Mouse (Mus musculus) liver, embryonic 11.5 days (tissue): ENCODE data around the gene Tmem138. TPM values are rescaled to one million over a fixed set of nuclear protein-coding genes. Genes with fewer than 3 reads are reported as not detected.

Experiments
- ATAC-seq: fragments of 200-750 bp; cut with Nextera tagmentation; replicated peaks from 2 replicates; pipeline ENCODE4 v1.8.0; 2017; ENCODE audit warnings: moderate number of reproducible peaks, mild to moderate bottlenecking, moderate TSS enrichment, moderate library complexity; ENCODE audit not compliant: low FRiP score
- DNase-seq: peaks from one replicate; pipeline ENCODE4 v3.0.0-alpha.2; 2017; ENCODE audit warnings: low spot score
- H3K27ac ChIP-seq: fragments of 300-500 bp; sonication (generic); 2 replicates; pipeline ENCODE4 v1.5.1; 2014; ENCODE audit warnings: mild to moderate bottlenecking, low read depth, low read length, control low read depth
- H3K27me3 ChIP-seq: fragments of 300-500 bp; sonication (generic); replicated peaks from 2 replicates; pipeline ENCODE4 v1.6.1; 2014; ENCODE audit warnings: low read length, mixed read lengths; ENCODE audit not compliant: control insufficient read depth, insufficient read depth
- H3K36me3 ChIP-seq: fragments of 300-500 bp; sonication (generic); 2 replicates; pipeline ENCODE4 v1.6.1; 2014; ENCODE audit warnings: mild to moderate bottlenecking, low read length, moderate library complexity, mixed read lengths; ENCODE audit not compliant: control insufficient read depth, insufficient read depth
- H3K4me1 ChIP-seq: fragments of 300-500 bp; sonication (generic); replicated peaks from 2 replicates; pipeline ENCODE4 v1.6.1; 2014; ENCODE audit warnings: low read length, mixed read lengths; ENCODE audit not compliant: control insufficient read depth, insufficient read depth
- H3K4me2 ChIP-seq: fragments of 300-500 bp; sonication (generic); 2 replicates; pipeline ENCODE4 v1.6.1; 2014; ENCODE audit warnings: mild to moderate bottlenecking, control low read depth, moderate library complexity
- H3K4me3 ChIP-seq: fragments of 300-500 bp; sonication (generic); 2 replicates; pipeline ENCODE4 v1.5.1; 2014; ENCODE audit warnings: low read depth, low read length, control low read depth
- H3K9ac ChIP-seq: fragments of 300-500 bp; sonication (generic); 2 replicates; pipeline ENCODE4 v1.6.1; 2014; ENCODE audit warnings: low read depth, low read length, control low read depth
- H3K9me3 ChIP-seq: fragments of 300-500 bp; sonication (generic); 2 replicates; pipeline ENCODE4 v1.6.1; 2016; ENCODE audit warnings: low read length, inconsistent platforms, mixed read lengths; ENCODE audit not compliant: control insufficient read depth
- WGBS: fragments of 180-500 bp; shearing (Covaris S2); extraction: QIAGEN DNeasy Blood & Tissue Kit; methylation state at CpG from one replicate; pipeline ENCODE4 v1.1.7; 2014; 5-methylcytosine and 5-hydroxymethylcytosine counted together
- polyA plus RNA-seq: library from polyadenylated mRNA; unstranded; fragments of >200 nt; fragmentation: Nextera tagmentation; extraction: Ambion mirVana; gene quantifications from 2 replicates; pipeline ENCODE4 v1.2.1, GENCODE M21; 2014

The Tmem138 gene
- polyA plus RNA-seq, 1 experiment from 2014 or later, result 33.3 TPM

- no peaks in the 10 kb centered on the region for H3K27me3 ChIP-seq
- H3K27ac ChIP-seq, result no peak overlapping the region
- H3K4me3 ChIP-seq, result no peak overlapping the region
- DNase-seq (no peak), ATAC-seq (no peak)
- no peaks in the 10 kb centered on the region for H3K4me1 ChIP-seq
- no peak overlapping the region for H3K9ac ChIP-seq
- H3K36me3 ChIP-seq, result no peaks in the 10 kb centered on the region; the same call in none of the 2 replicates
- no peaks in the 10 kb centered on the region for H3K9me3 ChIP-seq
- no peak overlapping the region for H3K4me2 ChIP-seq
- WGBS, result 79% methylated on average over 7 of the region's 7 CpGs
Measured at GRCm38 (mm10) chr19:10583550-10584146, 6.5 kb upstream of the Tmem138 start.

GRCm38 (mm10) chr19:10581984-10582383, 4.8 kb upstream of the Tmem138 start:
- no peaks in the 10 kb centered on the region for H3K27me3 ChIP-seq
- H3K4me2 ChIP-seq, result no peak overlapping the region
- 83% methylated on average over 6 of the region's 6 CpGs for WGBS
- H3K36me3 ChIP-seq, result no peaks in the 10 kb centered on the region; the same call in none of the 2 replicates
- no peak overlapping the region for H3K9ac ChIP-seq
- H3K9me3 ChIP-seq, result no peaks in the 10 kb centered on the region
- no peak overlapping the region for H3K27ac ChIP-seq
- no peak for ATAC-seq
- no peak for DNase-seq
- H3K4me1 ChIP-seq, result no peaks in the 10 kb centered on the region; the same call in 1 of the 2 replicates
- H3K4me3 ChIP-seq, result no peak overlapping the region

- no peak overlapping the region for H3K9ac ChIP-seq
- no peak overlapping the region for H3K4me2 ChIP-seq
- ATAC-seq (no peak), DNase-seq (no peak)
- 62% methylated on average over 3 of the region's 3 CpGs for WGBS
- H3K9me3 ChIP-seq, result no peaks in the 10 kb centered on the region
- no peaks in the 10 kb centered on the region; the same call in 1 of the 2 replicates for H3K36me3 ChIP-seq
- no peak overlapping the region for H3K27ac ChIP-seq
- H3K4me3 ChIP-seq, result no peak overlapping the region
- H3K27me3 ChIP-seq, result no peaks in the 10 kb centered on the region
- peaks cover 2% of the 10 kb centered on the region; the same call in 1 of the 2 replicates for H3K4me1 ChIP-seq
Measured at GRCm38 (mm10) chr19:10580761-10581160, 3.6 kb upstream of the Tmem138 start.

- no peak overlapping the region for H3K27ac ChIP-seq
- peaks cover 1% of the 10 kb centered on the region; the same call in 1 of the 2 replicates for H3K36me3 ChIP-seq
- no peaks in the 10 kb centered on the region for H3K27me3 ChIP-seq
- ATAC-seq (no peak), DNase-seq (no peak)
- no peak overlapping the region for H3K4me3 ChIP-seq
- WGBS, result 69% methylated on average over 3 of the region's 3 CpGs
- H3K9me3 ChIP-seq, result no peaks in the 10 kb centered on the region
- H3K4me1 ChIP-seq, result peaks cover 4% of the 10 kb centered on the region; the same call in 1 of the 2 replicates
- H3K9ac ChIP-seq, result no peak overlapping the region
- H3K4me2 ChIP-seq, result no peak overlapping the region
Measured at GRCm38 (mm10) chr19:10580102-10580501, 2.9 kb upstream of the Tmem138 start.

GRCm38 (mm10) chr19:10569627-10570026, 7.5 kb downstream of the Tmem138 start:
- H3K36me3 ChIP-seq, result peaks cover 23% of the 10 kb centered on the region

GRCm38 (mm10) chr19:10565217-10565616, 11.9 kb downstream of the Tmem138 start:
- no peak overlapping the region for H3K27ac ChIP-seq
- no peaks in the 10 kb centered on the region for H3K9me3 ChIP-seq
- H3K4me3 ChIP-seq, result no peak overlapping the region
- no peak overlapping the region for H3K9ac ChIP-seq
- H3K27me3 ChIP-seq, result no peaks in the 10 kb centered on the region
- H3K4me2 ChIP-seq, result no peak overlapping the region
- ATAC-seq (no peak), DNase-seq (no peak)
- 69% methylated on average over 4 of the region's 4 CpGs for WGBS
- H3K36me3 ChIP-seq, result peaks cover 5% of the 10 kb centered on the region
- peaks cover 5% of the 10 kb centered on the region; the same call in 1 of the 2 replicates for H3K4me1 ChIP-seq

More at GRCm38 (mm10) chr19:10569627-10570026, 7.5 kb downstream of the Tmem138 start:
- 0 out of 2 replicates have a peak, but pooled peaks cover 3% of the 10 kb centered on the region for H3K4me1 ChIP-seq
- no peak overlapping the region for H3K27ac ChIP-seq
- WGBS, result 83% methylated on average over 6 of the region's 6 CpGs
- no peak overlapping the region for H3K4me2 ChIP-seq
- no peak for DNase-seq
- H3K9me3 ChIP-seq, result no peaks in the 10 kb centered on the region
- H3K27me3 ChIP-seq, result no peaks in the 10 kb centered on the region
- no peak for ATAC-seq
- no peak overlapping the region for H3K4me3 ChIP-seq
- no peak overlapping the region for H3K9ac ChIP-seq

GRCm38 (mm10) chr19:10564278-10564677, 12.9 kb downstream of the Tmem138 start:
- DNase-seq (no peak), ATAC-seq (no peak)
- Histone ChIP-seq H3K36me3 (no peaks in the 10 kb centered on the region), H3K4me1 (peaks cover 5% of the 10 kb centered on the region; the same call in 1 of the 2 replicates), H3K27ac (no peak overlapping the region), H3K4me3 (no peak overlapping the region), H3K9me3 (no peaks in the 10 kb centered on the region), H3K9ac (no peak overlapping the region), H3K27me3 (no peaks in the 10 kb centered on the region), H3K4me2 (no peak overlapping the region)
- WGBS, result 79% methylated on average over 6 of the region's 6 CpGs

GRCm38 (mm10) chr19:10562351-10562750, 14.8 kb downstream of the Tmem138 start:
- Histone ChIP-seq H3K4me3 (no peak overlapping the region), H3K36me3 (no peaks in the 10 kb centered on the region), H3K27ac (peak overlapping the region; percentile 73), H3K27me3 (no peaks in the 10 kb centered on the region), H3K9me3 (no peaks in the 10 kb centered on the region), H3K9ac (no peak overlapping the region), H3K4me1 (peaks cover 5% of the 10 kb centered on the region; the same call in 1 of the 2 replicates), H3K4me2 (no peak overlapping the region)
- DNase-seq (no peak), ATAC-seq (no peak)
- 66% methylated on average over 5 of the region's 5 CpGs for WGBS
